In genomic region chr3:53045697-53046096, GRCm38 (mm10) we compare ENCODE assay signal across 16 mouse cellular contexts. TPM values are rescaled to one million over a fixed set of nuclear protein-coding genes. Genes with fewer than 3 reads are reported as not detected.
DNase-seq lines count a peak whose midpoint lies in the region; ATAC-seq and TF ChIP-seq lines count a peak whose summit lies in the region.
"Had no signal": no experiment of that assay in that cellular context is flagged by ENCODE, and none has a peak within 500 bp of the region (broad histone marks: within the 10 kb centered on the region; RNA-seq: fewer than 3 reads in every experiment).

No protein-coding gene starts in this region.

- intact Hi-C loops in heart, postnatal 10 days (cut with DNase I): no loop called here

- H3K9me3 ChIP-seq in heart, embryonic 15.5 days (replicated peaks): no peaks in the 10 kb centered on the region
- H3K9me3 ChIP-seq in midbrain, embryonic 12.5 days: no peaks in the 10 kb centered on the region
- H3K9me3 ChIP-seq in midbrain, embryonic 14.5 days (ENCODE audit: control insufficient read depth, low read length): no peaks in the 10 kb centered on the region
- H3K9me3 ChIP-seq in hindbrain, postnatal 0 days (ENCODE audit: low read length): no peaks in the 10 kb centered on the region
- H3K9me3 ChIP-seq: forebrain, embryonic 10.5 days; G1E; limb, embryonic 15.5 days had no signal

- H3K27ac ChIP-seq in heart, embryonic 15.5 days: no peak overlapping the region
- no peak overlapping the region for H3K27ac ChIP-seq in midbrain, embryonic 12.5 days (replicated peaks)
- H3K27ac ChIP-seq in midbrain, embryonic 14.5 days (replicated peaks; ENCODE audit: low read depth, low read length): no peak overlapping the region
- H3K27ac ChIP-seq in hindbrain, postnatal 0 days: no peak overlapping the region
- H3K27ac ChIP-seq: forebrain, embryonic 10.5 days had no signal

- ATAC-seq in heart, embryonic 15.5 days (replicated peaks; ENCODE audit: insufficient number of reproducible peaks, insufficient read depth, low FRiP score, low read depth): no peak
- ATAC-seq in midbrain, embryonic 12.5 days (ENCODE audit: low FRiP score, low read depth): no peak
- ATAC-seq in midbrain, embryonic 14.5 days (ENCODE audit: low FRiP score, low TSS enrichment): no peak
- ATAC-seq in hindbrain, postnatal 0 days: no peak
- ATAC-seq: activated CD4-positive, CD25-positive, alpha-beta regulatory T cell, adult 4 months; intestine, postnatal 0 days had no signal

- peak overlapping the region; percentile 37 for H3K4me2 ChIP-seq in heart, embryonic 15.5 days
- 0 out of 2 replicates have a peak overlapping the region, but pooled peaks have one; percentile 7 for H3K4me2 ChIP-seq in midbrain, embryonic 12.5 days (replicated peaks)
- H3K4me2 ChIP-seq in midbrain, embryonic 14.5 days (ENCODE audit: low read length): no peak overlapping the region
- H3K4me2 ChIP-seq in hindbrain, postnatal 0 days (ENCODE audit: low read depth, low read length): peak overlapping the region; percentile 24; the same call in 1 of the 2 replicates

- no peak for TF ChIP-seq CTCF in hindbrain, postnatal 0 days (IDR thresholded peaks at IDR 0.05; ENCODE audit: low read depth)

- H3K4me1 ChIP-seq in heart, embryonic 15.5 days (replicated peaks): peaks cover 31% of the 10 kb centered on the region
- H3K4me1 ChIP-seq in midbrain, embryonic 12.5 days: peaks cover 16% of the 10 kb centered on the region; the same call in 1 of the 2 replicates
- 0 out of 2 replicates have a peak, but pooled peaks cover 11% of the 10 kb centered on the region for H3K4me1 ChIP-seq in midbrain, embryonic 14.5 days (ENCODE audit: control insufficient read depth, insufficient read depth, low read length)
- no peaks in the 10 kb centered on the region for H3K4me1 ChIP-seq in hindbrain, postnatal 0 days (ENCODE audit: insufficient read depth, low read length)

- no peaks in the 10 kb centered on the region for H3K27me3 ChIP-seq in heart, embryonic 15.5 days
- H3K27me3 ChIP-seq in midbrain, embryonic 12.5 days: peaks cover 14% of the 10 kb centered on the region; the same call in 1 of the 2 replicates
- H3K27me3 ChIP-seq in midbrain, embryonic 14.5 days (ENCODE audit: control insufficient read depth, insufficient read depth, low read length): no peaks in the 10 kb centered on the region
- H3K27me3 ChIP-seq in hindbrain, postnatal 0 days (ENCODE audit: insufficient read depth, low read length): no peaks in the 10 kb centered on the region
- H3K27me3 ChIP-seq: limb, embryonic 15.5 days had no signal

- H3K36me3 ChIP-seq in heart, embryonic 15.5 days: peaks cover 6% of the 10 kb centered on the region
- no peaks in the 10 kb centered on the region for H3K36me3 ChIP-seq in midbrain, embryonic 12.5 days
- no peaks in the 10 kb centered on the region for H3K36me3 ChIP-seq in midbrain, embryonic 14.5 days (ENCODE audit: control insufficient read depth, insufficient read depth, low read length)
- H3K36me3 ChIP-seq in hindbrain, postnatal 0 days (ENCODE audit: insufficient read depth, low read length): no peaks in the 10 kb centered on the region
- H3K36me3 ChIP-seq: G1E; limb, embryonic 15.5 days had no signal

- 82% methylated on average over 4 of the region's 4 CpGs for WGBS in heart, embryonic 15.5 days
- 84% methylated on average over 4 of the region's 4 CpGs for WGBS in midbrain, embryonic 12.5 days
- 84% methylated on average over 4 of the region's 4 CpGs for WGBS in midbrain, embryonic 14.5 days
- WGBS in hindbrain, postnatal 0 days: 79% methylated on average over 4 of the region's 4 CpGs

- no peak overlapping the region for H3K9ac ChIP-seq in heart, embryonic 15.5 days
- no peak overlapping the region for H3K9ac ChIP-seq in midbrain, embryonic 12.5 days (replicated peaks)
- no peak overlapping the region for H3K9ac ChIP-seq in midbrain, embryonic 14.5 days (replicated peaks; ENCODE audit: low read length)
- H3K9ac ChIP-seq in hindbrain, postnatal 0 days (replicated peaks; ENCODE audit: low read length): no peak overlapping the region
- H3K9ac ChIP-seq: limb, embryonic 15.5 days had no signal

- H3K4me3 ChIP-seq in heart, embryonic 15.5 days: no peak overlapping the region
- H3K4me3 ChIP-seq in midbrain, embryonic 12.5 days: no peak overlapping the region
- H3K4me3 ChIP-seq in midbrain, embryonic 14.5 days (replicated peaks; ENCODE audit: low read depth, low read length): no peak overlapping the region
- no peak overlapping the region for H3K4me3 ChIP-seq in hindbrain, postnatal 0 days (ENCODE audit: low read length)
- H3K4me3 ChIP-seq: forebrain, embryonic 10.5 days had no signal

- peak; percentile 30 to 41 for DNase-seq in cerebellum, postnatal 10 days
- no peak for DNase-seq in cerebellum, postnatal 4 days (ENCODE audit: low spot score in 2 of 2)
- DNase-seq in heart, postnatal 10 days: no peak
- no peak for DNase-seq in midbrain, embryonic 14.5 days
- no peak for DNase-seq in hindbrain, postnatal 0 days (ENCODE audit: low spot score)
- DNase-seq in adrenal gland, adult 8-10 months: no peak
- DNase-seq: B cell, adult 2 months; embryo, embryonic 11 days; layer of hippocampus, adult 9-11 months had no signal

RNA-seq across cellular contexts. Expression of gene Lhfp, which starts 4.4 kb away (rescaled TPM):
- 92.7 and 107 TPM in 2 replicates for polyA plus RNA-seq in heart, embryonic 15.5 days (2015; fragmentation: Nextera tagmentation; extraction: Ambion mirVana)
- total RNA-seq in heart, postnatal 10 days (2021): 10 to 100 TPM; 80.2 to 85.2 TPM
- polyA plus RNA-seq in midbrain, embryonic 12.5 days (2016; fragmentation: Nextera tagmentation; extraction: Ambion mirVana): 41.9 and 49.4 TPM in 2 replicates
- polyA plus RNA-seq in midbrain, embryonic 14.5 days (2014; fragmentation: Nextera tagmentation; extraction: Ambion mirVana): 37.9 and 48.1 TPM in 2 replicates
- 57.2 and 60.8 TPM in 2 replicates for total RNA-seq in hindbrain, postnatal 0 days (2014; rRNA removed)
- 67.9 and 68.0 TPM in 2 replicates for polyA plus RNA-seq in hindbrain, postnatal 0 days (2015; fragmentation: Nextera tagmentation; extraction: Ambion mirVana)
- 10 to 100 TPM; 17.4 to 26.7 (median 23.4) TPM for total RNA-seq in adrenal gland, adult 8-10 months (2022)

RNA-seq across cellular contexts. Expression of gene Cog6, which starts 28.7 kb away (rescaled TPM):
- 51.6 and 52.6 TPM in 2 replicates for polyA plus RNA-seq in heart, embryonic 15.5 days (2015; fragmentation: Nextera tagmentation; extraction: Ambion mirVana)
- 10 to 100 TPM; 52.4 to 54.1 TPM for total RNA-seq in heart, postnatal 10 days (2021)
- polyA plus RNA-seq in midbrain, embryonic 12.5 days (2016; fragmentation: Nextera tagmentation; extraction: Ambion mirVana): 58.6 and 58.7 TPM in 2 replicates
- 56.0 and 76.2 TPM in 2 replicates for polyA plus RNA-seq in midbrain, embryonic 14.5 days (2014; fragmentation: Nextera tagmentation; extraction: Ambion mirVana)
- total RNA-seq in hindbrain, postnatal 0 days (2014; rRNA removed): 23.6 and 28.0 TPM in 2 replicates
- 24.8 and 27.6 TPM in 2 replicates for polyA plus RNA-seq in hindbrain, postnatal 0 days (2015; fragmentation: Nextera tagmentation; extraction: Ambion mirVana)
- 10 to 100 TPM; 31.3 to 38.8 (median 38.1) TPM for total RNA-seq in adrenal gland, adult 8-10 months (2022)

Comparison
In these comparisons a context has a peak if more than half of its experiments do, and no peak if none do; other contexts are left out.
1. DNase-seq: peak in cerebellum, postnatal 10 days (2 of 2); none in cerebellum, postnatal 4 days (0 of 2), heart, postnatal 10 days (0 of 2), midbrain, embryonic 14.5 days (single experiment), hindbrain, postnatal 0 days (single experiment) and adrenal gland, adult 8-10 months (single experiment).